Comparison of ENCODE assay signal across 17 mouse cellular contexts in the genomic region with DNA sequence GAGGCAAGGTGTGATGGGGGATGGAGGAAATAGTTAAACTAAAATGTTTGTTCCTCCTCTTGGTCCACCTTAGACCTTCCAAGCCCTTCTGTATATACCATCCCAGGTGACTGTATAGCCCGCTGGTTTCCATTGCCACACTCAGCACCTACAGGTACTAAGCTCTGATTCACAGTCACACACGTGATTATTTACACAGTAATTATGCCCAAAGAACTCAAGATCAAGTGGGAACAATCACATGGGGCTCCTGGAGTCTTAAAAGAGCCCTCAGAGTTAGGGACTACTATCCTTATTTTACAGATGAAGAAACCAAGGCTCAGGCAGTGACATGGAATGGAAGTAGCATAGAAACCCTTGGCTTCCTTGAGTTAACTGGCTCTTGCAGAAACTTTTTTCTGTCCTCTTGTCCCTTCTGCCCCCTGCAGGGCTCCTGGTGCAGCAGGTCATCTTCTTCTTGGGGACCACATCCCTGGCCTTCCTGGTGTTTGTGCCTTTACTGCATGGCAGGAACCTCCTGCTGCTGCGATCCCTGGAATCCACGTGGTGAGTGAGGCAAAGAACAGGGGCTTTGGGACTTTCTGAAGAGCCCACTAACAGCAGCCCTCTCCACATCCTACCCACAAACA. TPM values are rescaled to one million over a fixed set of nuclear protein-coding genes. Genes with fewer than 3 reads are reported as not detected.
DNase-seq lines count a peak whose midpoint lies in the region; ATAC-seq and TF ChIP-seq lines count a peak whose summit lies in the region.
"Had no signal": no experiment of that assay in that cellular context is flagged by ENCODE, and none has a peak within 500 bp of the region (broad histone marks: within the 10 kb centered on the region; RNA-seq: fewer than 3 reads in every experiment).

No protein-coding gene starts in this region.

- no peak overlapping the region for H3K27ac ChIP-seq in heart, adult 2 months
- no peak overlapping the region for H3K27ac ChIP-seq in liver, postnatal 0 days (ENCODE audit: low read depth)
- H3K27ac ChIP-seq in liver, embryonic 12.5 days: no peak overlapping the region
- H3K27ac ChIP-seq: embryonic facial prominence, embryonic 13.5 days; forebrain, embryonic 12.5 days; hindbrain, postnatal 0 days had no signal

- H3K27me3 ChIP-seq in heart, adult 2 months (ENCODE audit: control insufficient read depth, insufficient read depth, low read length): no peaks in the 10 kb centered on the region
- no peaks in the 10 kb centered on the region for H3K27me3 ChIP-seq in liver, postnatal 0 days (ENCODE audit: insufficient read depth, low read length)
- H3K27me3 ChIP-seq in liver, embryonic 12.5 days (replicated peaks): peaks cover 8% of the 10 kb centered on the region
- H3K27me3 ChIP-seq: embryonic facial prominence, embryonic 13.5 days; forebrain, embryonic 12.5 days had no signal

- H3K4me3 ChIP-seq in heart, adult 2 months: no peak overlapping the region
- H3K4me3 ChIP-seq in liver, postnatal 0 days (ENCODE audit: low read depth, low read length): no peak overlapping the region
- no peak overlapping the region for H3K4me3 ChIP-seq in liver, embryonic 12.5 days
- H3K4me3 ChIP-seq: embryonic facial prominence, embryonic 13.5 days; forebrain, embryonic 12.5 days had no signal

- no peaks in the 10 kb centered on the region for H3K79me2 ChIP-seq in heart, adult 2 months (replicated peaks; ENCODE audit: control insufficient read depth, insufficient read depth, low read length)

- WGBS in heart, adult 2 months: 78% methylated on average over 4 of the region's 4 CpGs
- WGBS in liver, postnatal 0 days (ENCODE audit: insufficient replicate concordance): 64% methylated on average over 4 of the region's 4 CpGs
- 49% methylated on average over 4 of the region's 4 CpGs for WGBS in liver, embryonic 12.5 days (ENCODE audit: insufficient replicate concordance)

- no peak for TF ChIP-seq POLR2A in heart, adult 2 months (IDR thresholded peaks at IDR 0.05; ENCODE audit: insufficient read depth, low read depth, low read length)

- H3K9me3 ChIP-seq in liver, postnatal 0 days (ENCODE audit: low read length): no peaks in the 10 kb centered on the region
- H3K9me3 ChIP-seq in liver, embryonic 12.5 days (replicated peaks): no peaks in the 10 kb centered on the region
- H3K9me3 ChIP-seq: embryonic facial prominence, embryonic 13.5 days; forebrain, embryonic 12.5 days had no signal

- no peaks in the 10 kb centered on the region for H3K36me3 ChIP-seq in heart, adult 2 months (ENCODE audit: control insufficient read depth, insufficient read depth, low read length)
- H3K36me3 ChIP-seq in liver, postnatal 0 days (replicated peaks; ENCODE audit: insufficient read depth, low read length): no peaks in the 10 kb centered on the region
- H3K36me3 ChIP-seq in liver, embryonic 12.5 days: no peaks in the 10 kb centered on the region
- H3K36me3 ChIP-seq: forebrain, embryonic 12.5 days had no signal

- no peak for DNase-seq in heart, adult 2 months
- no peak for DNase-seq in heart, adult 8-10 months (ENCODE audit: low spot score)
- DNase-seq in liver, postnatal 0 days: no peak
- peak; percentile 36 for DNase-seq in MN1 (ENCODE audit: low spot score)
- DNase-seq in lung, postnatal 36 days: peak; percentile 36
- DNase-seq in layer of hippocampus, postnatal 10 days (ENCODE audit: low spot score in 2 of 2): no peak
- DNase-seq: cerebellum, postnatal 14 days; heart, postnatal 10 days; layer of hippocampus, postnatal 36 days; right cerebral cortex, postnatal 4 days had no signal

- H3K9ac ChIP-seq in heart, adult 2 months (ENCODE audit: low read depth, low read length): no peak overlapping the region
- no peak overlapping the region for H3K9ac ChIP-seq in liver, postnatal 0 days (replicated peaks)
- no peak overlapping the region for H3K9ac ChIP-seq in liver, embryonic 12.5 days
- H3K9ac ChIP-seq: embryonic facial prominence, embryonic 13.5 days; forebrain, embryonic 12.5 days had no signal

- no peak overlapping the region for H3K4me2 ChIP-seq in liver, postnatal 0 days (ENCODE audit: low read depth, low read length)
- H3K4me2 ChIP-seq in liver, embryonic 12.5 days: no peak overlapping the region
- H3K4me2 ChIP-seq: embryonic facial prominence, embryonic 13.5 days; forebrain, embryonic 12.5 days; liver, embryonic 11.5 days had no signal

- H3K4me1 ChIP-seq in heart, adult 2 months (ENCODE audit: control insufficient read depth, insufficient read depth, low read length): no peaks in the 10 kb centered on the region
- H3K4me1 ChIP-seq in liver, postnatal 0 days (ENCODE audit: insufficient read depth): no peaks in the 10 kb centered on the region
- H3K4me1 ChIP-seq in liver, embryonic 12.5 days: no peaks in the 10 kb centered on the region

- intact Hi-C loops in heart, adult 2 months (cut with DNase I): no loop called here

- no peak for ATAC-seq in liver, postnatal 0 days
- no peak for ATAC-seq in liver, embryonic 12.5 days
- ATAC-seq: hindbrain, postnatal 0 days had no signal

- TF ChIP-seq EP300 in heart, adult 2 months (IDR thresholded peaks at IDR 0.05; ENCODE audit: insufficient read depth, low read depth, low read length): no peak
- TF ChIP-seq EP300 in liver, postnatal 0 days (IDR thresholded peaks at IDR 0.05; ENCODE audit: low read depth): no peak

- TF ChIP-seq CTCF in heart, adult 2 months (IDR thresholded peaks at IDR 0.05): peak; percentile 32; the same call in 1 of the 2 replicates
- peak; percentile 41 for TF ChIP-seq CTCF in liver, postnatal 0 days (IDR thresholded peaks at IDR 0.05; ENCODE audit: low read depth)

RNA-seq across cellular contexts. Expression of a gene that starts 32.2 kb away (rescaled TPM):
- total RNA-seq in heart, adult 2 months (2021): not detected
- 1.3 TPM in 1 of 2 replicates, not detected in the other for polyA plus RNA-seq in heart, adult 2 months (2012; rRNA removed)
- total RNA-seq in heart, adult 8-10 months (2022): under 1 TPM in 3 of 4 experiments, not detected in 1; 0.26 to 0.44 (median 0.30) TPM
- not detected in 2 replicates for polyA plus RNA-seq in liver, postnatal 0 days (2015; fragmentation: Nextera tagmentation; extraction: Ambion mirVana)
- not detected in 2 replicates for polyA plus RNA-seq in liver, embryonic 12.5 days (2016; fragmentation: Nextera tagmentation; extraction: Ambion mirVana)
- 1 to 10 TPM; 1.0 to 2.0 TPM for total RNA-seq in layer of hippocampus, postnatal 10 days (2021)
- total RNA-seq: gastrocnemius, adult 8-10 months; heart, postnatal 10 days; megakaryocyte-erythroid progenitor cell, adult 5-6 weeks had no signal
- polyA plus RNA-seq: embryonic facial prominence, embryonic 13.5 days; liver, embryonic 11.5 days had no signal

RNA-seq across cellular contexts. Expression of a gene that starts 53.3 kb away (rescaled TPM):
- 10 to 100 TPM; 19.1 to 29.8 TPM for total RNA-seq in heart, adult 2 months (2021)
- 100.0 and 139 TPM in 2 replicates for polyA plus RNA-seq in heart, adult 2 months (2012; rRNA removed)
- total RNA-seq in heart, adult 8-10 months (2022): 10 to 100 TPM; 18.0 to 21.1 (median 19.4) TPM
- 2.9 and 3.0 TPM in 2 replicates for polyA plus RNA-seq in liver, postnatal 0 days (2015; fragmentation: Nextera tagmentation; extraction: Ambion mirVana)
- 4.9 and 5.9 TPM in 2 replicates for polyA plus RNA-seq in liver, embryonic 12.5 days (2016; fragmentation: Nextera tagmentation; extraction: Ambion mirVana)
- 10 to 100 TPM; 16.4 to 18.1 TPM for total RNA-seq in layer of hippocampus, postnatal 10 days (2021)
- total RNA-seq: megakaryocyte-erythroid progenitor cell, adult 5-6 weeks had no signal

RNA-seq across cellular contexts. Expression of a gene that starts 53.3 kb away (rescaled TPM):
- total RNA-seq in heart, adult 2 months (2021): under 1 TPM; 0.57 to 0.96 TPM
- 0.61 and 1.8 TPM in 2 replicates for polyA plus RNA-seq in heart, adult 2 months (2012; rRNA removed)
- 1 to 10 TPM in 1 of 4 experiments, under 1 TPM in 3; 0.53 to 2.5 (median 0.73) TPM for total RNA-seq in heart, adult 8-10 months (2022)
- not detected in 2 replicates for polyA plus RNA-seq in liver, postnatal 0 days (2015; fragmentation: Nextera tagmentation; extraction: Ambion mirVana)
- polyA plus RNA-seq in liver, embryonic 12.5 days (2016; fragmentation: Nextera tagmentation; extraction: Ambion mirVana): 0.07 TPM in 1 of 2 replicates, not detected in the other
- 100 to 1,000 TPM; 231 to 269 TPM for total RNA-seq in layer of hippocampus, postnatal 10 days (2021)

Comparison
In these comparisons a context has a peak if more than half of its experiments do, and no peak if none do; other contexts are left out.
1. DNase-seq: peak in MN1 (single experiment) and lung, postnatal 36 days (single experiment); none in heart, adult 2 months (0 of 2), heart, adult 8-10 months (single experiment), liver, postnatal 0 days (single experiment) and layer of hippocampus, postnatal 10 days (0 of 2).
2. RNA of a gene that starts 53.3 kb away (total RNA-seq): 231 to 269 TPM in layer of hippocampus, postnatal 10 days; 0.57 to 0.96 TPM in heart, adult 2 months and 0.53 to 2.5 TPM in heart, adult 8-10 months; every median in the first group is over 10 times any median in the second.